Mouse (Mus musculus) embryonic stem cell, embryonic (primary cell): ENCODE data around the gene Olfr1424.

Experiments
- CTCF ChIA-PET, 4 experiments: fragments of 300-600 bp in 2 of 4; fragments of 350-600 bp in 2 of 4; sonication (Branson Sonifier 250); formaldehyde crosslinking; loops; one replicate each; lab custom pipeline; 2022; ENCODE audit warnings: inconsistent platforms in 2 of 4; lab: Charles Lee
- POLR2A ChIA-PET, 4 experiments: fragments of 300-600 bp in 2 of 4; fragments of 350-600 bp in 2 of 4; sonication (Branson Sonifier 250); formaldehyde crosslinking; loops; one replicate each; lab custom pipeline; 2022; ENCODE audit warnings: antibody characterized with exemption in 4 of 4, inconsistent platforms in 1 of 4; lab: Charles Lee

The Olfr1424 gene

GRCm38 (mm10) chr19:12010916-12011559 is 51.4 kb downstream of the Olfr1424 start:
- CTCF ChIA-PET, result interaction anchor here in 3 of 4 experiments (0.6 to 2.2 kb wide), 5 partner anchors 10 to 491 kb away, joined by 3 to 9 read pairs (median 4); no protein-coding TSS in a partner anchor
- POLR2A ChIA-PET, result interaction anchor here in 3 of 4 experiments (0.6 to 5.5 kb wide), 30 partner anchors 8 to 1414 kb away, joined by 3 to 65 read pairs (median 3); partner anchors contain the start of genes Osbp (in 2 of the 3), Patl1 (in 2 of the 3) and Stx3 (in 2 of the 3)

- POLR2A ChIA-PET, result interaction anchor here in 3 of 4 experiments (0.6 to 5.5 kb wide), 32 partner anchors 8 to 895 kb away, joined by 3 to 65 read pairs (median 6); partner anchors contain the start of genes Osbp (in 2 of the 3), Patl1 (in 2 of the 3) and Stx3 (in 1 of the 3)
- CTCF ChIA-PET, result interaction anchor here in 2 of 4 experiments (0.7 to 2.2 kb wide), 3 partner anchors 9 to 205 kb away, joined by 4 to 9 read pairs (median 4); no protein-coding TSS in a partner anchor
These were observed 52.2 kb downstream of the Olfr1424 start for GRCm38 (mm10) chr19:12010281-12010771.

- CTCF ChIA-PET, result interaction anchor here in 3 of 4 experiments (0.6 to 0.7 kb wide), 7 partner anchors 14 to 1523 kb away, joined by 4 to 9 read pairs (median 6); no protein-coding TSS in a partner anchor
- POLR2A ChIA-PET, result interaction anchor here (0.5 to 5.5 kb wide), 36 partner anchors 7 to 1331 kb away, joined by 3 to 65 read pairs (median 4); partner anchors contain the start of genes Osbp (in 2 of the 4) and Patl1 (in 2 of the 4)
These were observed 52.8 kb downstream of the Olfr1424 start for GRCm38 (mm10) chr19:12009501-12010280.
